Mouse (Mus musculus) thymus, postnatal 4 days (tissue): ENCODE measurements around the gene Sema5a.

Source experiments
- DNase-seq: peaks from one replicate; pipeline ENCODE4 v3.0.0; 2021

The Sema5a gene

GRCm38 (mm10) chr15:32568858-32569387 is 324.3 kb downstream of the Sema5a start:
- no peak for DNase-seq

DNA sequence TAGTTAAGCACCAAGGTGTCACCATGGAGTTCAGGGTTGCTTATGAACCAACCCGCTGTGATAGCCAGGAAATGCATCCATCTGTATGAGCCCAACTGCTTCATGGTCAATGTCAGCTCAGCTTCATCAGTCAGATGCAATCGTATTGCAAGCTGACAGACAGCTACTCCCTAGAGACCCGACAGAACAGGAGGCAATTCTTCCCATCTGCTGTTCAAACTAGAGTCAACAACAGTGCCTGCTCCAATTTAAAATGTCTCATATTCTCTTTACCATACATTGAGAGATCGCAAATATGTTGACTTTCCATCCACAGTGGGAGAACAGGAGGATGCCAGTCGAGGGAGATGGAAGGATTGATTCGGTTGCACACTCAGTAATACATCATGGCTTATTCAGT is 329.7 kb downstream of the Sema5a start:
- DNase-seq, result no peak

GRCm38 (mm10) chr15:32575212-32575611 is 330.6 kb downstream of the Sema5a start:
- no peak for DNase-seq

GRCm38 (mm10) chr15:32579351-32579750 is 334.7 kb downstream of the Sema5a start:
- no peak for DNase-seq

DNA sequence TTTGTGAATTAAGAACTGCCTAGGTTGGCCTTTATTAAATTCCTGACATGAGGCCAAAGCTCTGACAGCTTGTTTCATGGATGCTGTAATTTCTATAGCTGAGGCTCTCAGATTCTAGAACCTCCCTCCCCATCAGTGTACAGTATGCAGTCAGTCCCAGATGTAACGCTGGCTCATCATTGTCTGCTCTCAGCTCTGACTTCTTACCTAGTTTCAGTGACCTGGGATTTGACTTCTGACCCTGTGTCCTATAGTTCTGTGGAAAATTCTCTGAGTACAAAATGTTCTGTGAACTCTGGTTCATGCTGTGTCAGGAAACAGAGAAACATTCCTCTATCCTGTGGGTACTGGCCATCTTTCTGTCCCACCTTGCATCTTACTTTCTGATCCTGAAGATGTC is 346.0 kb downstream of the Sema5a start:
- no peak for DNase-seq

DNA sequence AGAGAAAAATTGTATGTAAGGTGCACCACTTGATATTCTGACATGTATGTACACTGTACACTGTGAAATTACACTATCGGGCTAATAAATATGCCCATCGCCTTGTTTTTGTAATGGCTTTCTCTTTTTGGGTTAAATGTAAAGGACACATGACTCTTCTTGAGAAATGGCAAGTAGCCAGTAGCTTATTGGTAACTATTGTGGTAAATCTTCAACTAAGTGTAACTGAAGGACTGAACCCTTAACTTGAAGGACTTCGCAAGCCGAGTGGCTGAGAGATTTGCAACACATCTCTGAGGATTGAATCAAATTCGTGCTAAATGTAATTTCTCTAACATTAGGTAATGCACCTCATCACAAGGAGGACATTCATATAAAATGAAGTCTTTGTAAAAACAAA is 349.1 kb downstream of the Sema5a start:
- no peak for DNase-seq

DNA sequence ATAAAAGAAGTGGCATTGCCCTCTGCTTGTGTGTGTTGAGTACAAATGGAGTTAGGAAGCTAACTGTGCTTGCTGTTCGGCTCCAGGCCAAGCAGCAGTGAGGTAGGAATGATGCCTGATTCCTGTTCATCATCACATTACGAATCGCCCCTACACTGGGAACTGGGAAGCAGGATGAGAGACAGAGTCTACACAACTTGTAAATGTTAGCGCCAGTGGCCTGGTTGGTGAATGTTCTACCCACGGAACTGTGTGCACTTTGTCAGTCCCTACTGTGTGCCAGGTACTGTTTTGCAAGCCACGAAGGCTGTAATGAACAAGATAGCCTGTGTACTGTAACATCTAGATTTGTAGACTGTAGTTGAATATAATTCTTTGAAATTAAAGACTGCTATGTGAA is 352.0 kb downstream of the Sema5a start:
- no peak for DNase-seq

DNA sequence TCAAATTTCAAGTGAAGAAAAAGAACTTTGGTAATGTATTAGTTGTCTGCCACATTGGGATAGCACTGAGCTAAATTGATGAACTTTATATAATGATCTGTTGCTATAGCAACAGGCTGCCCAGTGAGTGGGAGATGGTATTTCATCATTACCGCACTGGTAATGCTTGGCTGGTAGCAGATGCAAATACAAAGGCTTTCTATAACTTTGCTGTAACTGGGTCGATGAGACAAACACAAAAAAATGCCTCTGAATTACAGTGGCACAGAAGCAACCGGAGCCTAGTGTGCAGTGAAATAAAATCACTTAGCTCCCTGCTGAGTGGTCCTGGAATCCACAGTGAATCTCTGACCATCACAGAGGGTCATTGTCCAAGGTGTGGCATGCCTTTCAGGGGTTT is 352.6 kb downstream of the Sema5a start:
- no peak for DNase-seq

DNA sequence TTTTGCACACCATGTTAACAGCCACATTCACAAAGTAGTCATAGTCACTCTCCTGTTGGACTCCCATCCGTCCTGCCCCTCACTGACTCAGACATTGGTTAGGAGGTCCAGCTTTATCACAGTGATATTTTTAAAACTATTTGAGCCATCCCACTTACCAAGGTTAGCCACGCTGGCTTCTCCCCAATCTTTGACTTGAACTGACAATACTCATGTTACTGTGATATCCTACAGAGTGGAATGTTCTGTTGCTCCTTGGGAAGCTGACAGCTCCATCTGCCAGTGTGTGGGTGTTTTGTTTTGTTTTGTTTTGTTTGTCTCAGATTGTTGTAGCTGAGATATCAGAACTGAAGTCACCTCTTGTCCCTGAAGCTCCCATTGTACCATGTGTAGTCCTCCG is 362.6 kb downstream of the Sema5a start:
- DNase-seq, result no peak

DNA sequence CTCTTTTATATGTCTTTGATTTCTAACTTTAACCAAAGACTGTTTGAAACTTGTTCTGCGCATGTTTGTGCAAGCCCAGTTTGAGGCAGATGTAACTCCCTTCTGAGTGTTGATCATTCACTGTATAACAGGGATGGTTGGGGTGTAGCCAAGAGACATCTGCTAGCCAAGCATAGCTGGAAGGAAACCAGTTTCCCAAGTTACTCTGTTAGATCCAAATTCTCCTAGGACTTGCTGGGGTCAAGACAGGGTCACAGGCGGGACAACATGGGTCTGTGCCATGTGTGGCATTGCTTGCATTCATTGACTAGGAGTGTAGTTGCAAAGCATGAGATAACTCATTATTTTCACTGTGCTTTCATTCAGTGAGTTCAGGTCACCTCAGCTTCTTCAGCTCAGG is 366.2 kb downstream of the Sema5a start:
- DNase-seq, result no peak

DNA sequence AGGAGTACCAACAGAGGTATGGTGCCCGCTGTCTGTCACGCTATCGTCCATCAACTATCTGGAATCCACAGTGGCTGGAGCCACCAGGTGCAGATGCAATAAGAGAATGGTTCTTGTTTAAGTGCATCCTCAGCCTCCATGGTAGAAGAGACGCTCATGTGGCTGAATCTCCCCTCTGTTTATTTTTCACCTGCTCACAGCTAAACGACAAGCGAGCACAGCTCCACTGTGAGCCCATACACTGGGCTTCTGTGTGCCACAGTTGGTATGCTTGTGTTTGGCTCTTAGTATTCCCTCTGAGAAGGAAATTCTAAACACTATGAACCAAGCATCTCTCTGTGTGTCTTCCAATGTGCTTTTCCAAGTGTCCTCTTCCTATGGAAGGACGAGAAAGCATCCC is 366.6 kb downstream of the Sema5a start:
- no peak for DNase-seq

DNA sequence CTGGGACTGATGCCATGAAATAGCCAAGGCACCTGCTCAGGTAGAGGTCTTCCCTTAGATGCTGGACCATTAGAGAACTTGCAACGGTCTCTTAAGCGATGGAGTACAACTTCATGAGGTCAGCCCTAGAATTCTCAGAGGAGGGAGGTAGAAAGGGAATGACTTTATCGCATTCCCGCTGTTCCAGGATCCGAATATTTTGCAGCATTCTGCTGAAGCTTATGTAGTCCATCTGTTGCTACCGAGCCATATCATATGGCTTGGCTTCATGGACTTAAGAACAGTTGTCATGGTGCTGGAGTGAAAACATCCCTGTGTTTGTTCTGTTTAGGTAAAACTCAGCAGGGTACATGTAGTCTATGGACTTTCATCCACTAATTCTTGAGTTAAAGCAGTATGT is 369.1 kb downstream of the Sema5a start:
- no peak for DNase-seq

GRCm38 (mm10) chr15:32615773-32616172 is 371.2 kb downstream of the Sema5a start:
- no peak for DNase-seq

DNA sequence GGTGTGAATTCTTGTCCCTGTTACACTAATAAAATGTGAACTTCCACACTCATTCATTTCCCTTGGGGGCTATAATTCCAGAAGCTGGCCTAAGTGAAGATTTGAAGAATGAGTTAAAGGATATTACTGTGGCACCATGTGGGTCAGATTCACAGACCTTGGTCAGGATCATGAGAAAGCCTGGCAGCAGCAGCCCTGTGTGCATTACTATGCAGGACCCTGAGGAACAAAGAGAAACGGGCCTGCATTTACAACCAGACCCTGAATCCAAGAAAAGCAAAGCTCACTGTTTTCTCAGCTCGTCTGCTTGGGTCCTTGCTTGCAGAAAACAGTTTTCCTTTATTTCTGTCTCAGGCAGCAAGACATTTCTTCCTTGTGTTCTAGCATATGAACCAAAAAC is 374.6 kb downstream of the Sema5a start:
- no peak for DNase-seq

DNA sequence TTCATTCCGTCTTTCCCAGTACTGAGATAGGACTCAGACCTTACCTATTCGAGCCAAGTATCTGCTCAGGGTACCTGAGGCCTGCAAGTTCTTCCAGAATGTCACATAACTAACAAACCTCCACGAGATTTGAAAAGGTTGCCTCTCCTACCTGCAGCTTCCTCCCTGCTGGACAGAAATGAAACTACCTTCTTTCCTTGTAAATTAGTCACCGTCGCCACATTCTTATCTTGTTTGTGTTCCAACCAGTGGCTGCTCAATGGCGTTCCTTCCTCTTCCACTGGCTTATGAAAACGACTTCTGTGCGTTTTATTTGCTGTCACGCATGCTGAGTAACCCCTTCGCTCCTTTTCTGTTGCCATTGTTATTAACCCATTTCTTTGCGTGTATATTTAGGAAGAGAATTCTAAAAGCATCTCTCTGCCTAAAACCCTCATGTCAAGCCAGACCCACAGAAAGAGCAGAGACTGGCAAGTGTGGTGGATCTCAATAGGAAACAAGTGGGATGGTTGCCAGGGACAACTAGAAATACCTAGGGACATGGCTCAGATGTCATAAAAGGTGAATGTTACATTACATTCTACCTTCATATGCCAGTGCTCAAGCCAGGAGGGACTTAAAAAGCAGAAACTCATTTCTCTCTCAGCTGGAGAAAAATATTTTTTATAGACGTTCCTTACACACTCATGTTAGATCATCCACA is 378.6 kb downstream of the Sema5a start:
- DNase-seq, result no peak

DNA sequence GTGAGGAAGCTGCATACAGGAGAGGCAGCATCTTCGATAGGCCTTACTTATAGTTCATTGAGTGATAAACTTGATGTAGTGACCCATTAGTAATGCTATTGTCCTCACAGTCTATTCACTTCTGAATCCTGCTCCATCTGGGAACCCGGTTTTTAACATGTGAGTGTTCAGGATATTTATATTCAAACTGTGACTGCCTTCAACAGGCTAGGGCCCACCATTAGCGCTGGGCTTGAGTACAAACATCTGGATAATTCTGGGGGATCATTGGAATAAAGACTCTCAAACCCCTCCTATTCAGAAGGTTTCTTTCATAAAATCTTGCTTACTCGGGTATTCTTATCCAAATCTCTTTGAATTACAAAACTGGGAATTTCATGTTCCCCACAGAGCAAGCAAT is 379.5 kb downstream of the Sema5a start:
- DNase-seq, result no peak

DNA sequence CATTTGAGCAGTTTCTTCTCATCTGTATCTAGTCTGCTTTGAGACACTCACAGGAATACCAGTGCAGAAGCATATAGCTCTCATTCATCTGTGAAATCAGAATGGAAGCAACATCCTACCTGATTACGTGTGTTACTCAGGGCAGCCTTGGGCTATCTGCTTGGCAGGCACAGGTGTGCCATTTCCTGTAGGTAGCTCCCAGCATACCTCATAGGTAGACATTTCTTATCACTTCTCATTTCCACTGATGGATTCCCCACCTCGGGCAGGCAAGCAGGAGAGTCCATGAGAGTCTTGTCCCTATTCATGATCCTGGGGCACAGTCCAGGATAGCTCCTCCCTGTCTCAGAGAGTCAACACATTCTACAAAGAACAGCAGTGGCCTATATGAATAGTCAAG is 381.4 kb downstream of the Sema5a start:
- no peak for DNase-seq

DNA sequence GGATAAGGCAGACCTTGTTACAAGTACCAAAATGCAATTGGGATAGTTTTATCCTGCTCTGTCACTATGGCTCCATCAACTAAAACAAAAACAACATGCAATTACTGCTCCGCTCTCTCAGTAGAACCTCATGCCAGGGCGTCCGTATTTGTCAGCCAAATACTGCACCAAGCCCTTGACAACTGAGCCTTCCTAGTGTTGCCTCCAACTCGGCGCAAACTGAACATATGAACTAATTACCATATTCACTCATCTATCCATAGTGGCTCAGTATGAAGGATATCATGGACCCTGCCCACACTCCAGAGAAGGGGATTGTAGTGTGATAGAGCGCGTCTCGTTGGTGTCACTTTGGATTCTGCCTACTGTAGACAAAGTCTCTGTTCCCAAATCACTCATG is 389.1 kb downstream of the Sema5a start:
- DNase-seq, result no peak

DNA sequence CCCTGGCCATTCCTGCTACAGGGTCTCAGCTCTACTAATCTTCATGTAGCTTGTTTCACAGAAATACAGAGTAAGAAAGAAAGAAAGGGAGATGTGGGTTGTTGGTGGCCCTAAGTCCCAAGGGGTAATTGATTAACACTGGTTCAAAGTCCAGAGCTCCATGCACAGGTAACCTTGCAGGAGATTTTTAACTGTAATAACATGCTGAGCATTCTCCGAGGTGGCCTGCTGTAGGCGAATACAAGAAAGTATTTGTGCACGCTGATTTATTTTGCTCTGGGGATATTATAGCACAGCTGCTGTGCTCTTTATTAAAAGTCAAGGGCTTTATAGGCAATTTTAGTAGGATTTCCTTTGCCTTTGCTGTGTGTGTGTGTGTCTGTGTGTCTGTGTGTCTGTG is 393.3 kb downstream of the Sema5a start:
- DNase-seq, result no peak

GRCm38 (mm10) chr15:32647061-32647687 is 402.6 kb downstream of the Sema5a start:
- no peak for DNase-seq

GRCm38 (mm10) chr15:32654046-32654445 is 409.4 kb downstream of the Sema5a start:
- no peak for DNase-seq

DNA sequence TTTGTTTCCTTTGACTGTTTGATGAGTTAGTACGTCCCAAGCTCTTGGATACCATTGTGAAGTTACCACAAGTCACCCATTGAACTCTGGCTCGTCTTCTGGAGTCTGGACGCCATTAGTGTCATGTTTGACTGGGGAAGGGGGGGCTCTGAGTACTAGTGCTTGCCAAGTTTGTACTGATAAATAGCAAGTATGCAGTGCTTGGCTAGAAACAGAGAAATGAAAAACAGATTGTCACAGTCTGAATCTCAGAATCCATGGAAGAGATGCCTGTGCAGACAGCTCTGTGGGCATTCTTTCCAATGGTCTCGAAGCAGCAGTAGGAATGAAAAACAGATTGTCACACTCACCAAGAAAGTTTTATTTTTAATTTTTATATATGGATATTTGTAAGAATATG is 411.4 kb downstream of the Sema5a start:
- DNase-seq, result no peak

DNA sequence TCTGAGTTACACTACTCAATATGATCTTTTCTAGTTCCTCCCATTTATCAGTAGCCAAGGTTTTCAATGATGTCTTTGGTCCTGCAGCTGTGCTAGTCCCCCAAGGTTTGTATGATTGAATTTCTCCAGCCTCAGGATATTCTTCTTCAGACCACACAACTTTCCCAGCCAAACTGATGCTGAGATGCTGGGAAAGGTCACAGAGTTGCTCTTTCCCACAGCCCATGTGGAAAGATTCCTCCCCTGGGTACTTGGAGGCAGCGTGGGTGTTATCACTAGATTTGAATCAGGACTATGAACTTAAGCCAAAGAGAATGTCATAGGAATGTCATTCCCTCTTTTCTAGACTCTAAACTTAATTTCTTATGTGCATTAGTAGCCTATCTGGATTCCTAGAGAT is 431.8 kb downstream of the Sema5a start:
- DNase-seq, result no peak

GRCm38 (mm10) chr15:32685152-32685551 is 440.5 kb downstream of the Sema5a start:
- no peak for DNase-seq

DNA sequence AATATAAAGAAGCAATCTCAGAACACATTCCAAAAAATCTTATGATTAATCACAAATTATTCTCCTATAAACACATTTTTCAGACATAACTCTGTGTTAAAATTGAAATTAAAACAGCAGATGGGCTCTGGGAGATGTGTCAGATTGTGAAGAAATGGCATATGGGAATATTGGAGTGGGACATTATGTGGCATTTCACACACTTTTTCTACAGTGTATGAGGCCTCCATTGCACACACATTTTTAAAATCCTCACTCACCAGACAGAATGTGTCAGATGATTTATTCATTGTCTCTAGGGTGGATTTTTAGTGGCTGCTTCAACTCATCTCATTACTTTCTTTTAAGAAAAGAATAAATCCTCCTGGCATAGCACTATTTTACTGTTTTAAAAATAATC is 446.4 kb downstream of the Sema5a start:
- DNase-seq, result no peak
